Mouse (Mus musculus) stomach, adult 2 months (tissue): Measurements from ENCODE around the gene AI413582. TPM values are rescaled to one million over a fixed set of nuclear protein-coding genes. Genes with fewer than 3 reads are reported as not detected.

Experiments
- polyA plus RNA-seq: library from polyadenylated mRNA; depleted of rRNA; stranded (reverse); fragments of >200 nt; gene quantifications from 2 replicates; pipeline ENCODE4 v1.2.3, GENCODE M21; 2012; rRNA removed

The AI413582 gene
- polyA plus RNA-seq, result 52.0 and 62.4 TPM in 2 replicates

DNA sequence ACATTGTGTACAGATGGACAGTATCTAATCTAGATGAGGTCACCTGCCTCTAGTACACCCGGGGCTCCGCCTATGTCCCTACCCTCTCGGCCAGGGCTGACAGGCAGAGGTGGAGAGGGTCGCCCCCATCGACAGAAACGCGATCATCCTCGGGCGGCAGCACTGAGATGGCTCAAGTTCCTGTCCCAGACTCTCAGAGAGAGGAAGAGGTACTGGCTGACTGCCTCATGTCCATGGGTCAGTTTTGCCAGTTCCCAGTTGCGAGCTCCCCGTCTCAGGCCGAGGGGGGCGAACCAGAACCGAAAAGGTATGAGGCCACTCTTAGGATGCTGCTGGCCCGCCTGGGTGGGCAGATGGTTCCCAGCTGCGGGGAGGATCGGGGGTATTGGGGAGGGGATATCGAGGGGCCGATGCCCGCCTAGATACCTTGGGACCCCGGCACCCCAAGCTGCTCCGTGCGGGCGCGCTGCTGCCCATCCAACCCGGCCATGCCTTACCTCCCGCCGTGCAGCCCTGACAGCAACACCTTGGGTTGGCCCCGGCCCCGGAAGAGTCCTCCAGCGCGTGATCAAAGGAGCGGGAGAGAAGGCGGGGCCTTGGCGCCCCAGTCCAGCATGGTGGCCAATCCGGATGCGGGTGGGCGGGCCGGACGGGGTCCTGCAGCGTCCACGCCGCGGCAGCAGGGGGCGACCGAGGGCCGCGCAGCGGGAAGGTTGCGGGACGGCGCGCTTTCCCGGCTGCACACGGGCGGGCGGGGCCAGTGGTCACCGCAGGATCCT lies at the start of gene AI413582:
TSS of gene AI413582 (minus strand) at position 594 of the 779 bp plus-strand sequence.

DNA sequence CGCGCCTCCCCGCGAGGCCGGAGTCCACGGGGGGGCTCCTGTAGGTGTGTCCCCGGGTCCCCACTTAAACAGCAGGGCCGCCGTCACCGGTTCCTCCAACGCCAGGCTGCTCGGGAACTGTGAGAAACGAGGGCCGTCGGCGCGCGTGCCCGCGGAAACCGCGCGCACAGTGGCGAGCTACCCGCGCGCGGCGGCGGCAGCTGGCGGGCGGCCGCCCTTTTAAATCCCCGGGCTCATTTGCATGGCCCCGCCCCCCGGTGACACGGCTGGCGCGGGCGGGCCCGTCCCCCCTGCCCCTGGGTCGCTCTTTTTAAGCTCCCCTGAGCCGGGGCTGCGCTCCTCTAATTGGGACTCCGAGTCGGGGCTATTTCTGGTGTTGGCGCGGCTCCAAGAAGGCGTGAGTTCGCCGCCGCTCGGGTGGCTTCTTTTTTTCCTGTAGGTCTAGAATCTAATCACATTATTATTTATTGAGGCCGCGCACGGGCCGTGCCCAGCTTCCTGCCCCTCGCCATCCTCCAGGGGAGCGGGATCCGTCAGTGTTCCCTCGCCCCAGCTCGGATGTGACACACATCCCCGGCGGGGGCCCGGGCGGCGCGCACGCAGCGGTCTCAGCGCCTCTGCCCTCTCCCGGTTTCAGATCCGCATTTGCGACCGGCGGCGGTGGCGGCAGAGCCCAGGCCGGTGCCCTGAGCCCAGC lies 9.1 kb downstream of the AI413582 start, which contains the start of gene Hmga1:
TSS of gene Hmga1 (plus strand) at position 183 of the 697 bp plus-strand sequence.

DNA sequence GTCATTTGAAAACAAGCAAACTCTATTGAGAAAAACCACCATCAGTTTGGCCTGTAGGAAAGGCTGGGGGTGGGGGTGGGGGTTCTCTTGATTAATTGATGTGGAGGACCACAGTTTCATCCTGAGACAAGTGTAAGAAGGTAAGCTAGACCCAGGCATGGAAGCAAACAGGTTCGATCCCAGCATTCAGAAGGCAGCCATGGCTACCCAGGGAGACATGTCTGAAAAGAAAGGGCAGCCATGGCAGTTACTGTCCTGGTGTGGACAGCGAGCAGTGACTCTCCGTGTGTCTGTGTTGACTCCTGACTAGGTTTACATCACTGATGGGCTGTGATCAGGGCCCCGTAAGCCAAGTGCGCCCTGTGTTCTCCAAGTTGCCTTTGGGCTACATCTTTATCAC lies 44.3 kb downstream of the AI413582 start, which contains the start of gene Grm4:
TSS of gene Grm4 (minus strand) at position 101 of the 400 bp plus-strand sequence.

Other genes with a start within 250 kb of the AI413582 start
- 0.21 and 0.25 TPM in 2 replicates for gene Grm4, start 44.4 kb downstream of the AI413582 start, polyA plus RNA-seq
- 33.4 and 65.8 TPM in 2 replicates for gene Hmga1, start 9.3 kb downstream of the AI413582 start, polyA plus RNA-seq
- gene Nudt3, start 57.7 kb upstream of the AI413582 start, polyA plus RNA-seq, result 27.6 and 43.0 TPM in 2 replicates
- gene RPS10-NUDT3, start 69.5 kb upstream of the AI413582 start, polyA plus RNA-seq, result not detected in 2 replicates
- 612 and 799 TPM in 2 replicates for gene Rps10, start 70.9 kb upstream of the AI413582 start, polyA plus RNA-seq
- 0.52 and 0.73 TPM in 2 replicates for gene Pacsin1, start 89.8 kb upstream of the AI413582 start, polyA plus RNA-seq
- 57.1 and 112 TPM in 2 replicates for gene Spdef, start 163.2 kb upstream of the AI413582 start, polyA plus RNA-seq